ENCODE assay signal across 8 mouse cellular contexts in genomic region chr4:43010161-43011038, GRCm38 (mm10). TPM values are rescaled to one million over a fixed set of nuclear protein-coding genes. Genes with fewer than 3 reads are reported as not detected.
DNase-seq lines count a peak whose midpoint lies in the region; ATAC-seq lines count a peak whose summit lies in the region.

TSS of gene Fancg (minus strand) at chr4:43010506.

- no peaks in the 10 kb centered on the region for H3K27me3 ChIP-seq in lung, embryonic 16.5 days (ENCODE audit: control insufficient read depth, insufficient read depth, low read depth, low read length)

- H3K4me3 ChIP-seq in lung, embryonic 16.5 days (ENCODE audit: low read length) = peak within 1 kb of the TSS; percentile 62

- H3K9me3 ChIP-seq in lung, embryonic 16.5 days (ENCODE audit: control insufficient read depth, low read length) = no peaks in the 10 kb centered on the region

- ATAC-seq in frontal cortex, adult (ENCODE audit: low TSS enrichment) = peak; percentile 93
- peak; percentile 72 to 90 for ATAC-seq in hematopoietic stem cell, adult 5-6 weeks (replicated peaks in 1 of 2; ENCODE audit: insufficient read depth in 1 of 2, low FRiP score in 2 of 2, low TSS enrichment in 1 of 2, low read depth in 1 of 2, poor library complexity in 2 of 2, severe bottlenecking in 2 of 2)
- ATAC-seq in lung, embryonic 16.5 days (ENCODE audit: low read depth) = peak; percentile 93

- H3K36me3 ChIP-seq in lung, embryonic 16.5 days (ENCODE audit: control insufficient read depth, insufficient read depth, low read length) = no peaks in the 10 kb centered on the region; the same call in 1 of the 2 replicates

- H3K9ac ChIP-seq in lung, embryonic 16.5 days (ENCODE audit: low read length) = peak within 1 kb of the TSS; percentile 75

- peak within 1 kb of the TSS; percentile 23 for H3K27ac ChIP-seq in lung, embryonic 16.5 days (ENCODE audit: low read length)

- H3K4me1 ChIP-seq in lung, embryonic 16.5 days (replicated peaks; ENCODE audit: control insufficient read depth, insufficient read depth, low read length) = peaks cover 5% of the 10 kb centered on the region; the same call in 1 of the 2 replicates

- H3K4me2 ChIP-seq in lung, embryonic 16.5 days (ENCODE audit: low read depth, low read length) = peak within 1 kb of the TSS; percentile 75

- DNase-seq in NIH3T3 (ENCODE audit: low read depth) = peak; percentile 79
- peak; percentile 81 for DNase-seq in cerebellum, adult 9-10 months
- DNase-seq in layer of hippocampus, adult 9-10 months (ENCODE audit: low spot score) = peak; percentile 49
- peak; percentile 78 for DNase-seq in ovary, adult 18-20 months (ENCODE audit: low spot score)
- DNase-seq in thymus, postnatal 0 days (ENCODE audit: low spot score) = peak; percentile 75

- under 1% methylated on average over 37 of the region's 37 CpGs for WGBS in lung, embryonic 16.5 days

RNA-seq across cellular contexts. Expression of gene Fancg, which starts in this region (rescaled TPM):
- 13.8 and 25.6 TPM in 2 replicates for total RNA-seq in hematopoietic stem cell, adult 5-6 weeks (2017)
- 22.5 and 24.1 TPM in 2 replicates for polyA plus RNA-seq in lung, embryonic 16.5 days (2015; fragmentation: Nextera tagmentation; extraction: Ambion mirVana)
- 20.1 and 23.9 TPM in 2 replicates for polyA plus RNA-seq in thymus, postnatal 0 days (2015; fragmentation: Nextera tagmentation; extraction: Ambion mirVana)

Comparison
In these comparisons a context has a peak if more than half of its experiments do, and no peak if none do; other contexts are left out.
1. Peak in every context shown above with its lines: DNase-seq, ATAC-seq, H3K4me3 ChIP-seq and H3K27ac ChIP-seq.